Mouse (Mus musculus) erythroblast, embryonic 14.5 days (primary cell): ENCODE data around the gene Dpt.

ENCODE experiments used
- GATA1 ChIP-seq: IDR thresholded peaks from 2 replicates; pipeline ENCODE4 v1.6.1; 2012; ENCODE audit warnings: low read length, inconsistent platforms, mixed read lengths
- TAL1 ChIP-seq: IDR thresholded peaks from 3 replicates; pipeline ENCODE4 v1.6.1; 2012; ENCODE audit warnings: low read length, inconsistent platforms, mixed read lengths

DNA sequence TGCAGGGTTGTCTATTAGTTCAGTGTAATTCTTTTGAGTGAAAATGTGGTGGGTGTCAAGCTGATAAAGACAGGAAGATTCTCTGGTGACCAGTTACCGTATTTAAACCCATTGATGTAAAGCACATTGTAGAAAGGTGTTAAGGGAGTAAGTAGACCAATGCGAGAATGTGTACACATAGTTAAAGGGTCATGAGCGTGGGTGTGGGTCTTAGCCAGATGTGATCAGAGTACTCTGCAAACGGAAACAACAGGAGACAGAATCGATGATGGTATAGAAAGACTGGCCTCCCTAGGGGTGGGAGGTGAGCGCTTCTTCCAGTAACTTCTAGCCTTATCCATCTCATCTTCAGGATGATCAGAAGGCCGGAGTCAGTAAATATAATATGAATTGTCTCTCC, 8.2 kb upstream of the Dpt start:
- no peak for TF ChIP-seq GATA1
- no peak for TF ChIP-seq TAL1
